Mouse (Mus musculus): ENCODE measurements at regions not wholly inside any gene's neighbourhood (a gene's known extent, or its start where the extent isn't known, plus 50 kb on each side); places are given as distances from the start of the nearest gene placed in this dataset.

- no peak for TF ChIP-seq CTCF (IDR thresholded peaks at IDR 0.05; ENCODE audit: control insufficient read depth, insufficient read depth, low read length)
- TF ChIP-seq POLR2A (IDR thresholded peaks at IDR 0.05; ENCODE audit: borderline replicate concordance, control insufficient read depth, low read depth, low read length), result no peak
These were observed 88.4 kb upstream of the Cpm start for GRCm38 (mm10) chr10:117540747-117541398.

All from bone marrow, adult 2 months (tissue).